8 mouse cellular contexts compared by ENCODE assay signal in the genomic region with DNA sequence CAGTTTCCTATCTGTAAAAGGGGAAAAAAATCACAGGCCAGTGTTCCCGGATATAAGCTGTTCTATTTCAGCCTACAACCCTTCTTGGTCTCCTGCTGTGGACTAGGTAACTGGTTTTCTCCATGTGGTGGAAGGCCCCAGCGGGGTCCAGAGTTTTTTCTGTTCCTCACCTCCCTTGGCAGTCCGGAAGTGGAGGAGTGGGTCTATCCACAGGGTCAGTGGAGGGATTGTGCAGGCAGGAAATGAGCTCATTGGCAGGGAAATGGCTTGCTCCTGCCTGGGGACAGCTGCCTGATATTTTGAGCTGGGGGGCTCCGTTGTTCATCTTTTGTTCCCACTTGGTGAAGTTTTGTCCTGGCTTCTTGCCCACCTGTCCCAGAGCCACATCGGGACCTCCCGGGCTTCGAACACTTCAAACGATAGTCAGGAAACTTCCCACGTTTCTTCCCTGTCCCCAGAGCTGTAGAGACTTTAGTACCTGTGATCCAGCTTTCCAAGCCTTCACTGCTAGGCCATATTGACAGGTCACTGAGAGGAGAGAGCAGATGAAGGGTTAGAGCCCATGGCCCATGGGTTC. TPM values are rescaled to one million over a fixed set of nuclear protein-coding genes. Genes with fewer than 3 reads are reported as not detected.
DNase-seq lines count a peak whose midpoint lies in the region; ATAC-seq and TF ChIP-seq lines count a peak whose summit lies in the region.

No protein-coding gene starts in this region.

- DNase-seq in heart, postnatal 0 days (ENCODE audit: low spot score): no peak
- no peak for DNase-seq in heart, adult 9 months (ENCODE audit: low spot score in 2 of 2)
- DNase-seq in cerebellum, adult 9-11 months: peak; percentile 67
- no peak for DNase-seq in gastrocnemius, adult 8-10 months (ENCODE audit: low spot score in 2 of 2)
- DNase-seq in frontal cortex, postnatal 10 days (ENCODE audit: low spot score in 2 of 2): no peak
- DNase-seq in Muller cell, postnatal 12 days (ENCODE audit: inconsistent ontology term): no peak

- peaks cover 78% of the 10 kb centered on the region for H3K27me3 ChIP-seq in heart, postnatal 0 days (ENCODE audit: control insufficient read depth, insufficient read depth, low read length)
- H3K27me3 ChIP-seq in forebrain, embryonic 15.5 days: peaks cover 25% of the 10 kb centered on the region
- peaks cover 34% of the 10 kb centered on the region for H3K27me3 ChIP-seq in midbrain, embryonic 13.5 days

- peak overlapping the region; percentile 69; the same call in 1 of the 2 replicates for H3K4me2 ChIP-seq in heart, postnatal 0 days (ENCODE audit: low read depth, low read length)
- H3K4me2 ChIP-seq in forebrain, embryonic 15.5 days (replicated peaks): peak overlapping the region; percentile 61
- H3K4me2 ChIP-seq in midbrain, embryonic 13.5 days (replicated peaks): peak overlapping the region; percentile 84

- ATAC-seq in heart, postnatal 0 days (ENCODE audit: insufficient read depth, low read depth): no peak
- no peak for ATAC-seq in forebrain, embryonic 15.5 days (replicated peaks)
- ATAC-seq in midbrain, embryonic 13.5 days: no peak

- no peak overlapping the region for H3K4me3 ChIP-seq in heart, postnatal 0 days (ENCODE audit: low read depth, low read length)
- peak overlapping the region; percentile 78 for H3K4me3 ChIP-seq in forebrain, embryonic 15.5 days
- H3K4me3 ChIP-seq in midbrain, embryonic 13.5 days (replicated peaks): peak overlapping the region; percentile 86

- H3K9me3 ChIP-seq in heart, postnatal 0 days (replicated peaks; ENCODE audit: control insufficient read depth, low read length): no peaks in the 10 kb centered on the region
- H3K9me3 ChIP-seq in forebrain, embryonic 15.5 days: no peaks in the 10 kb centered on the region
- H3K9me3 ChIP-seq in midbrain, embryonic 13.5 days: no peaks in the 10 kb centered on the region

- no peak for TF ChIP-seq EP300 in heart, postnatal 0 days (IDR thresholded peaks at IDR 0.05; ENCODE audit: low read depth)

- H3K4me1 ChIP-seq in heart, postnatal 0 days (ENCODE audit: control insufficient read depth, insufficient read depth): 0 out of 2 replicates have a peak, but pooled peaks cover 8% of the 10 kb centered on the region
- peaks cover 70% of the 10 kb centered on the region for H3K4me1 ChIP-seq in forebrain, embryonic 15.5 days
- H3K4me1 ChIP-seq in midbrain, embryonic 13.5 days (replicated peaks): peaks cover 75% of the 10 kb centered on the region

- no peaks in the 10 kb centered on the region for H3K36me3 ChIP-seq in heart, postnatal 0 days (replicated peaks; ENCODE audit: control insufficient read depth, insufficient read depth, low read length)
- H3K36me3 ChIP-seq in forebrain, embryonic 15.5 days: no peaks in the 10 kb centered on the region
- no peaks in the 10 kb centered on the region for H3K36me3 ChIP-seq in midbrain, embryonic 13.5 days

- no peak overlapping the region for H3K9ac ChIP-seq in heart, postnatal 0 days (replicated peaks; ENCODE audit: low read depth, low read length)
- H3K9ac ChIP-seq in forebrain, embryonic 15.5 days (replicated peaks): peak overlapping the region; percentile 93
- H3K9ac ChIP-seq in midbrain, embryonic 13.5 days (replicated peaks): peak overlapping the region; percentile 93

- no peak overlapping the region for H3K27ac ChIP-seq in heart, postnatal 0 days (ENCODE audit: low read depth)
- H3K27ac ChIP-seq in forebrain, embryonic 15.5 days (replicated peaks): peak overlapping the region; percentile 94
- peak overlapping the region; percentile 98 for H3K27ac ChIP-seq in midbrain, embryonic 13.5 days

- 22% methylated on average over 9 of the region's 9 CpGs for WGBS in heart, postnatal 0 days
- WGBS in forebrain, embryonic 15.5 days: 40% methylated on average over 9 of the region's 9 CpGs
- WGBS in midbrain, embryonic 13.5 days: 51% methylated on average over 9 of the region's 9 CpGs

- TF ChIP-seq CTCF in heart, postnatal 0 days (IDR thresholded peaks at IDR 0.05; ENCODE audit: low read depth): no peak

RNA-seq across cellular contexts. Expression of gene Crmp1, which starts 3.0 kb away (rescaled TPM):
- 5.2 and 5.5 TPM in 2 replicates for total RNA-seq in heart, postnatal 0 days (2014; rRNA removed; ENCODE audit: low replicate concordance)
- polyA plus RNA-seq in heart, postnatal 0 days (2015; fragmentation: Nextera tagmentation; extraction: Ambion mirVana): 1.9 and 2.0 TPM in 2 replicates
- 790 and 813 TPM in 2 replicates for polyA plus RNA-seq in forebrain, embryonic 15.5 days (2015; fragmentation: Nextera tagmentation; extraction: Ambion mirVana)
- polyA plus RNA-seq in midbrain, embryonic 13.5 days (2015; fragmentation: Nextera tagmentation; extraction: Ambion mirVana): 711 and 713 TPM in 2 replicates
- total RNA-seq in gastrocnemius, adult 8-10 months (2022): under 1 TPM in 2 of 4 experiments, not detected in 2; 0.17 to 0.19 TPM

Comparison
In these comparisons a context has a peak if more than half of its experiments do, and no peak if none do; other contexts are left out.
1. RNA of gene Crmp1, which starts 3.0 kb away (polyA plus RNA-seq): 790 to 813 TPM in forebrain, embryonic 15.5 days and 711 to 713 TPM in midbrain, embryonic 13.5 days; 1.9 to 2.0 TPM in heart, postnatal 0 days; every median in the first group is over 100 times any median in the second.
2. Peak in every context shown above with its lines, with median percentiles within 50 percentile points of each other: H3K4me2 ChIP-seq.